Mouse (Mus musculus) thymus, postnatal 4 days (tissue): ENCODE measurements around the gene Bri3bp.
"Not testable (repeated sequence)": the region's sequence is repeated elsewhere in the genome, so short reads cannot be mapped to it uniquely, and the experiment has no call there.

Source experiments
- DNase-seq: peaks from one replicate; pipeline ENCODE4 v3.0.0; 2021

Bri3bp gene

GRCm38 (mm10) chr5:125441234-125442114 is at the start of gene Bri3bp:
Gene Bri3bp (plus strand): TSS chr5:125441568.
- peak; percentile 82 for DNase-seq

DNA sequence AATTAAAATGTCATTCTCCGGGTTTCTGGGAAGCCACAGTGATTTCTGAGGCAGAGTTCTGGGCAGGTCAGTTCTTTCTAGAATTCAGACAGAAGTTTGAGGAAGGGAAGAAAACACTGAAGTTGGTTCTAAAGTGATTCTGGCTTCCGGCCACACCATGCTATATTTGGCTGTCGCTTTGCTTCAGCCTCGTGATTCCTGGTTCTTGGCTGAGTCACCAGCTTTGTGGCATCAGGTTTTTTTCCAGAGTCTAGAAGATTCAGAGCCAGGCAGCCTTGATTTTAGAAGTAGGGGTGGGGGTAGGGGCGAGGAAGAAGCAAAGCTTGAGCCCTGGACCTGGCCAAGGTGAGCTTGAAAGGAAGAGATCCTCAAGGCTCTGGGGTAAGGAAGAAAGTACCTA is 49.8 kb upstream of the Bri3bp start:
- DNase-seq = no peak

- not testable (repeated sequence) for DNase-seq
Measured at GRCm38 (mm10) chr5:125392176-125392575, 49.2 kb upstream of the Bri3bp start.

- DNase-seq = no peak
Measured at GRCm38 (mm10) chr5:125392618-125392976, 48.8 kb upstream of the Bri3bp start.

DNA sequence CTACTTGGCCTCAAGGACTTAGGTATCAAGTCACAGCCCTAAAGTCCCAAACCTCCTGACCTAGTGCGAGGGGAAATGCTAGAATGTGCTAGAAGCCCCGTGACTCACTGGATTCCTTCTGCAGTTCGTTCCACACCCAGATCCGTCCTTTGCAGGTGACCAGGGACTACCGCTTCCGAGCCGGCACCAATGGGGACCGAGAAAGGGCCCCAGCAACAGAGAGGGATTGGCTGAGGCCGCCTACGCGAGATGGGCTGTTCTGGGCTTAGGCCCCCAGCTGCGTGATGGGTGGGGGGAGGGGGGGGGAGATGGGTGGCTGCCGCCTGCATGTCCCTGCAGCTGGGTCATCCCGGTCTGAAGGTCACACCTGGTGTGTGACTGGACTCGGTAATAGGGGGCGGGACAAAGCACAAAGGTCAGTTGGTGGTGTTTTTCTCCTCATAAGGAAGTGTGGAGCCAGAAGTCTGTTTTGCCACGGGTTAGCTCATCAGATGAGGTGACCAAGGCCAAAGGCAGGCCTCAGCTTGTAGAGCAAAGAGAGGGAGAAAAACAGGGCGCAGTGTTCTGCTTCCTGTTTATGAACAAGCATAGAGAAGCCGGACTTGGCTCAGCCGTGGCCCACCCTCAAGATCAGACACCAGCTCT is 48.3 kb upstream of the Bri3bp start:
- peak; percentile 96 for DNase-seq

- peak; percentile 87 for DNase-seq
Measured at GRCm38 (mm10) chr5:125393622-125394603, 47.5 kb upstream of the Bri3bp start.

- DNase-seq = no peak
Measured at GRCm38 (mm10) chr5:125395008-125395407, 46.4 kb upstream of the Bri3bp start.

DNA sequence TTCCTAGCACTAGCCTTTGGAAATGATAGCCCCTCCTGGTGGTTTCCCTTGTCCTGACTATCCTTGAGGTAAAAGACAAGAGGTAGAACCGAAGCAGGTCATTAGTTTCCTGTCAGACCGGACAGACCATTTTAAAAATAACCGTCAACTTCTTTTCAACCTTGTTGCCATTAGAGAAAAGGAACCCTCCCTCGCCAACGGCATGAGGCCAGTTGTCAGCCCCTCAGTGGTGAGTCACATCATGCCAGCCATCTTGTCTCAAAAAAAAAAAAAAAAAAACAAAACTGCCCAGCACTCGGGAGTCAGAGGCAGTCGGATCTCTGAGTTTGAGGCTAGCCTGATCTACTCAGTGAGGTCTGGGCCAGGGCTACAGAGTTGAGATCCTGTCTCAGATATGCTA is 40.5 kb upstream of the Bri3bp start:
- DNase-seq = no peak

GRCm38 (mm10) chr5:125402476-125402875 is 38.9 kb upstream of the Bri3bp start:
- no peak for DNase-seq

DNA sequence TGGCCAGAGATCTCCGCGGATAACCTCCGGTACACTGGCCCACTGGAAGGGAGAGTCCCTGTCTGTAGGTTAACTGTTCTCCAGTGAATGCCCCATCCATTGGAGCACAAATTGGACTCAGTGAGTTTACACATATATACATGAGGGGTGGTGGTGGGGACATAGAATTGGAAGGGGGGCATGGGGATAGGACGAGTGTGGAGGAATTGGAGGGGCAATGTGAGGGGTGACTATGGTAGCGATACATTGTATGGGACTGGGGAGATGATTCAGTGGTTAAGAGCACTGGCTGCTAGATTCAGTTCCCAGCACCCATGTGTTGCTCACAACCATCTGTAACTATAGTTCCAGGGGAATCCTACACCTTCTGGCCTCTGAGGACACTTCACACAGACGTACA is 38.4 kb upstream of the Bri3bp start:
- DNase-seq = no peak

GRCm38 (mm10) chr5:125403481-125404465 is 37.6 kb upstream of the Bri3bp start:
- peak; percentile 80 for DNase-seq

DNA sequence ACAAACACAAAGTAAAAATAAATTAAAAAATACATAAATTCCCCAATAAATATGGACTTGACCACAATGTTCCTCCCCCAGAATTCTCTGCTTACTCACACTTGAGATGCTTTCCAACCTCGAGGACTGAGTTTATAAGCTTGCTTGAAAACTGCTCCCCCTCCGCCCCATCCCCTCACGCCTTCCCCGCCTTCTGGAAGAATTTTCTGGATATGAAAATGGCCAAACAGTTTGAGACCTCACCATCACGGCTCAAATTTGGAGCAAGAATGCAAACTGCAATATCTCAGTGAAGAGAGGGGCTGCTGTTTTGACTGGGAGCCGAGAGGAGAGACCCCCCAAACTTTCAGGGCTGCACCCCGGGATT is 36.8 kb upstream of the Bri3bp start:
- DNase-seq = no peak

- DNase-seq = peak; percentile 61
Measured at GRCm38 (mm10) chr5:125404903-125405545, 36.3 kb upstream of the Bri3bp start.

GRCm38 (mm10) chr5:125405546-125406248 is 35.7 kb upstream of the Bri3bp start:
- peak; percentile 88 for DNase-seq

GRCm38 (mm10) chr5:125406322-125407016 is 34.9 kb upstream of the Bri3bp start:
- DNase-seq = peak; percentile 72

DNA sequence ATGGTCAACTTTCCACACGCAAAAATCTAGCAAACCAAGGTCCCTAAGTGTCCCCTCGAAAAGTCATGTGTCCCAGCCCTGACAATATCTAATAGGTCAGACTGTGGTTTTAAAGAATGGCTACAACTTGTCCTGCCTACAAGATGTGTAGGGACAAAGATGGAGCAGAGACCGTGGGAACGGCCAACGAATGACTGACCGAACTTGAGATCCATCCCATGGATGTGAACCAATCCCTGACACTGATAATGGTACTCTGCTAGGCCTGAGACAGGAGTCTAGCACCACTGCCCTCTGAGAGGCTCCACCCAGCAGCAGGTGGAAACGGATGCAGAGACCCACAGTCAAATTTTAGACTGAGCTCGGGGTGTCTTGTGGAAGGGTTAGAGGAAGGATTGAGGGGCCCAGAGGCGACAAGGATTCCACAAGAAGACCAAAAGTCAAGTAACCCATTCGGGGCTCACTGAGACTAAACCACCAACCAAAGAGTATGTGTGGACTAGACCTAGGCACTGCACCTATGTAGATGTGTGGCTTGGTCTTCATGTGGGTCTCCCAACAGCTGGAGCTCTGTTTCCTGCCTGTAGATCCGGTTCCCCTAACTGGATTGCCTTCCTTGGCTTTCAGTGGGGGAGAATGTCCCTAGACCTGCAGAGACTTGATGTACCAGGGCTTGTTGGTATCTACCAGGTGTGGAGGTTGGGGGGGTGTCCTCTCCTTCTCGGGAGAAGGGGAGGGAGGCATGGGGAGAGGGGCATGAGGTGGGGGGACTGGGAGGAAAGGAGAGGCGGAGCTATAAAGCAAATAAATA is 34.1 kb upstream of the Bri3bp start:
- no peak for DNase-seq

- no peak for DNase-seq
Measured at GRCm38 (mm10) chr5:125407910-125408575, 33.3 kb upstream of the Bri3bp start.

GRCm38 (mm10) chr5:125408842-125409241 is 32.5 kb upstream of the Bri3bp start:
- peak; percentile 92 for DNase-seq
